Mouse (Mus musculus): ENCODE measurements around the gene Ism1.

DNA sequence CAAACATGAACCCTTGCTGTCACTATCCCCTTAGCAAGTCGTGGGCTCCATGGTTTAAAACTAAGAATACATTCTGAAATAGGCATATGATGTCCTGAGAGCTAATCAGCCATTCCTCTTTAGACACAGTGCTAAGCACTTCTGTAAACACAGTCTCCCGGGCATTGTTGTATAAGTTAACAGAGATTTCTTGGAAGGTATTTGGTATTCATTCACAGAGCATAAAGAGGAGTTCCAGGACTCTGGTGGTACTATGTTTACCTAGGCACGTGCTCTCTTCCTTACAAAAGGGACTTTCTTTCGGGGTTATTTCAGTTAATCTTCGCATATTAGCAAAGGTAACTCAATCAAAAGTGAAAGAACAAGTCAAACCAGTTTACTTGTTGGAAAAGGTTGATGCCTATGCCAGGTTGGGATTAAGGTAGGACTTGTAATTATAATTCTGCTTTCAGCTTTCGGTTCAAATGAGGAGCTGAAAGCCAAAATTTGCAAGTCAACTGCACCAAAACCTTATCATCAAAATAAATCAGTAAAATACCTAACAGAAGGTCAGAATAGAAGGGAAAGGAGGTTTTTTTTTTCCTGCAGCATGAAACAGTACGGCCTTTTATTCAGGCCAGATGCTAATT, 36.1 kb upstream of the Ism1 start:
- no peak for TF ChIP-seq EP300 (IDR thresholded peaks at IDR 0.05)
- TF ChIP-seq CTCF (IDR thresholded peaks at IDR 0.05) = no peak

Measured in lung, postnatal 0 days (tissue).